Mouse (Mus musculus) left cerebral cortex, adult 2 months (tissue): ENCODE data around the gene Mrln. TPM values are rescaled to one million over a fixed set of nuclear protein-coding genes. Genes with fewer than 3 reads are reported as not detected.
A peak's percentile ranks its signal among the peaks of the same experiment; 100 is the strongest.

ENCODE experiments used
- DNase-seq, 2 experiments: peaks; one replicate each; pipeline ENCODE4 v3.0.0; 2021 to 2022; ENCODE audit warnings: low spot score in 2 of 2, mixed read lengths in 1 of 2; ENCODE audit errors: extremely low spot score in 1 of 2
- H3K27ac ChIP-seq: fragments of 200-600 bp; 2 replicates; pipeline ENCODE4 v1.8.1; 2022
- H3K4me3 ChIP-seq: fragments of 200-600 bp; 2 replicates; pipeline ENCODE4 v1.8.1; 2022
- CTCF ChIP-seq: fragments of 200-600 bp; IDR thresholded peaks from 2 replicates; pipeline ENCODE4 v1.8.1; 2022; ENCODE audit warnings: antibody characterized with exemption, mild to moderate bottlenecking, moderate library complexity
- intact Hi-C: fragments of 180-260 bp; cut with DNase I; formaldehyde crosslinking; loops from one replicate; pipeline ENCODE4 v1.15.1; 2025
- long read RNA-seq, 2 experiments: library from polyadenylated mRNA; stranded (forward); transcript quantifications; one replicate each; pipeline ENCODE4 v2.0.0; 2021; ENCODE audit warnings: borderline mapping rate in 2 of 2
- total RNA-seq, 2 experiments: library from RNA; stranded (reverse); gene quantifications; 2 replicates each; pipeline ENCODE4 v1.2.3; 2021

Gene Mrln
- total RNA-seq: not detected
- long read RNA-seq, experiment 1: 0 reads
- long read RNA-seq, experiment 2, partial matches to known transcripts: 0 of 1 reads
- long read RNA-seq, experiment 2, other reads (novel, unspliced or antisense): 0 of 1 reads

- no peak for TF ChIP-seq CTCF
- no peak for DNase-seq
- no peak within 1 kb of the TSS for H3K4me3 ChIP-seq
- H3K27ac ChIP-seq: no peak within 1 kb of the TSS
- intact Hi-C loops: no loop called here
These were observed at the start of gene Mrln for GRCm38 (mm10) chr10:70204505-70205399. Gene Mrln, plus strand, starts transcription at chr10:70204664.

- Histone ChIP-seq H3K27ac (no peak overlapping the region), H3K4me3 (no peak overlapping the region)
- peak; percentile 55 for TF ChIP-seq CTCF
- no peak for DNase-seq
- intact Hi-C loops: no loop called here
These were observed 47.9 kb upstream of the Mrln start for GRCm38 (mm10) chr10:70156431-70157165.

DNA sequence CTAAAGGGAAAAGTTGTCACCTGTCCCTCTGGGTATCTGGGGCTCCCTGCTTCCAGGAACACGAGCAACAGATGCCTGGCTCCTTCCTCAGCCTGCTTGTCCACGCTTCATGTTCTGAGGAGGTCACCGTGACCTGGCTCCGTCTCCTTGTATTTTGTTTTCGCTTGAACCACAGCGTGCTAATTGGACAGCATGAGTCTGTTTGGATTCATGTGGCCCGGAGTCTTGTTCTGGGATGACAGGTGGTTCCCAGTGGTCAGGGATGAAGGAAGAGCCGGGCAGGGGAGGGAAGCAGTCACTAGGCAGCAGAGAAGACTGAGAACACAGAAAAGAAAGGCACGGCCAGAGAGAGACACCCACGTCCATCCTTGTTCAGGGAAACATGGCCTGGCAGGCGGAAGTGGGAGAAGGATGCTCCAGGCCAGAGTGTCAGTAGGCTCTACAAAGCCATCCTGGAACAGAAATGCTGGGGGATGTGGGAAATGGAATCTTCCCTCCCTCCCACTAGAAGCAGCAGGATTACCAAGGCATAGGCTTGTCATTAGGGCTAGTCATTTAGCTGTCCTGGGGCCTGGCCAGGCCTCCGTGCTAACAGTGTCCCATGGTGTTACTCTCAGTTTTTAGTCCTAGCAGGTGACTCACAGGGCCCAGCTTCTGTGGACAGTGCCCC is 44.7 kb upstream of the Mrln start:
- no peak overlapping the region for H3K27ac ChIP-seq
- no peak for DNase-seq
- TF ChIP-seq CTCF: no peak
- no peak overlapping the region for H3K4me3 ChIP-seq
- intact Hi-C loops: no loop called here

DNA sequence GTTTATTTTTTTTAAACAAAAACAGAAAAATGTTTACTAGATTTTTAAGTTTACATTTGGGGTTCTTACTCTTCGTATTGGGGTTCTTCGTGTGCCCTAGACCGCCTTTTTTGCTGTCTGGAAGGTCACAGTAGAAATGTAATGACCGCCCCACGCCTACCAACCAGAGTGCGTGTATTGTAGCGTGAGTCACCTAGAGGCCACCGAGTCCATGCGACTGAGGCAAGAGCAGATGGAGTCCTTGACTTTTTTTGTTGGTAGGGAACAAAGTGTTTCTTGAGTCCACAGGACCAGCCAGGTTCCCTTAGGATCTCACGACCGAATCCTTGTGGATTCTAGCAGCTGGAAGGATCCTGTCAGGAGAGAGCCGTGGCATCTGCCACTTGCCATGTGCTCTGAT is 43.7 kb upstream of the Mrln start:
- Histone ChIP-seq H3K4me3 (no peak overlapping the region), H3K27ac (no peak overlapping the region)
- intact Hi-C loops: no loop called here
- no peak for DNase-seq
- TF ChIP-seq CTCF: no peak

DNA sequence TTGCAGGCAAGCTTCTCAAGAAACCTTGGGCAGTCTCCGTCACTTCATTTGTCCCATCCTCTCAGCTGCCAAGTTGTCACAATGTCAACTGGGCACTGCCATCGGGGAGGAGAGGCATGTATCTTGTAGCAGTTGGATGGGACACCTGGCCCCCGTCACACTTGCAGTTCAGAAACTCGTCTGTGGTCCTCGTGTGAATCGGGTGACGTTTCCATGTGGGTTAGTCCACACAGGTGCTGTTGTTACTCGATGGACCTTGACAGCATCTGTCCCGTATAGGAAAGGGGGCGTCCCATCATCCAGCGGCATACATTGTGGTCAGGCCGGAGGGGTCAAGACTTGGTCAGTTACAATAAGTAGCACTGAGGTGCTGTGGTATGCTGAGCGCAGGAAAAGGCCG is 43.0 kb upstream of the Mrln start:
- no peak overlapping the region for H3K27ac ChIP-seq
- TF ChIP-seq CTCF: no peak
- DNase-seq: no peak
- intact Hi-C loops: no loop called here
- no peak overlapping the region for H3K4me3 ChIP-seq

DNA sequence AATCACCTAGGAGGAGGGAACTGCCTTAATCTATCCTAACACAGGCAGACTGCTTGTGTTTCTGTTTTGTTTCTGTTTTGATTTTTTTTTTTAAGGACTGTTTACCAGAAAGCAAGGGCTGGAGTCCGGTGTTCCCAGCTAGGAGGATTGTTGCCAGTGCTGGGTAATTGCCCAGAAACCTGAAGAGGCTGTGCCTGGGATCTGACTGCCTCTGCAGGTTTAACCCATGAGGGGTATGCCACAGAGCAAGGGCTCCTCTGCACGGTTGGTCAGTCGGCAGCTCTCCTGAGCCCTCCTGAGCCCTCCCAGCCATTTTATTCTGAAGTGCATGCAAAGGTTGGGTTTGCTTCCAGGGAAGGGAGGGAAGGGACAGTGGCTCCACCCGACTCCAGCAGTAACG is 40.8 kb upstream of the Mrln start:
- intact Hi-C loops: no loop called here
- Histone ChIP-seq H3K4me3 (no peak overlapping the region), H3K27ac (no peak overlapping the region)
- no peak for DNase-seq
- no peak for TF ChIP-seq CTCF

GRCm38 (mm10) chr10:70165877-70166276 is 38.6 kb upstream of the Mrln start:
- peak; percentile 54 for TF ChIP-seq CTCF
- DNase-seq: peak; percentile 50 to 57
- Histone ChIP-seq H3K4me3 (no peak overlapping the region), H3K27ac (peak overlapping the region; percentile 28; the same call in 1 of the 2 replicates)
- intact Hi-C loops: loop anchor here (1.0 to 5.0 kb wide), 2 partner anchors 69 to 144 kb away; partner anchors contain the start of gene Ccdc6

DNA sequence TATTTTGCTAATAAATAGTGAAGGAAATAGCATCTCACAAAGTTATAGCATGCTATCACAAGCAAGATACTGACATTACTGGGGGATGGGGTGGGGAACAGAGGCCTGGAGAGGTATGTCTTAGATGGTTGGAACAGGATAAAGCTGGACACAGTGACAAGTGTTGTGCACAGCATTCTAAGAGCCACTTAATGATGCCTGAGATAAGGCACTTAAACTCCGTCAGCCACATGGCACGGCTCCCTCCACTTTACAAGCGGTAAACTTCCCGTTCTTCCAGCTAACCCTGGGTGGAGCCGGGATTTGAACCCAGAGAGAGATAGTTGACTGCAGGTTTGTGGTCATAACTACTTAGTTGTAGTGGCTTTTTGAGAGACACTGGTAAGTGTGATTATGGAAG is 38.0 kb upstream of the Mrln start:
- intact Hi-C loops: loop anchor here (1.0 to 5.0 kb wide), 2 partner anchors 69 to 144 kb away; partner anchors contain the start of gene Ccdc6
- H3K4me3 ChIP-seq: no peak overlapping the region
- no peak for TF ChIP-seq CTCF
- DNase-seq: no peak
- H3K27ac ChIP-seq: no peak overlapping the region

DNA sequence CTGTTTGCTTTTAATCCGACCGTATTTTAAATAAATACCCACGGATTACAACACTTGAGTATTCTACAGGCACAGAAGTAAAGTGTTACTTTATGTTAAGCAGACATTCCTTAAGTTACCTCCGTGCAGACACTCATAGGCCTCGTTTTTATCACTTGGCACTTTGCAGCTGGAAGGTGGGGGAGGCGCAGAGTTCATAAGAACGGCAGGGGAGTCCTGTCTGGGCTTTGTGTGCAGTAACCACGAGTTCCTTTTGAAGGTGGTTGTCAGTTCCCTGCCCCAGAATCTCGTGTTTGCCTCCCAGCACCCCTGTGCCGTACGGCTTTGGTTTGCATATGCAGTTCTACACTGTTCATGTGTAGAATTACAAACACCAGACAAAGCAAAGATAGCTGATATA is 36.8 kb upstream of the Mrln start:
- intact Hi-C loops: loop anchor here (5.0 kb wide), 1 partner anchor 145 kb away; no protein-coding TSS in a partner anchor
- Histone ChIP-seq H3K27ac (no peak overlapping the region), H3K4me3 (no peak overlapping the region)
- no peak for DNase-seq
- no peak for TF ChIP-seq CTCF

GRCm38 (mm10) chr10:70168396-70168795 is 36.1 kb upstream of the Mrln start:
- intact Hi-C loops: loop anchor here (5.0 kb wide), 1 partner anchor 146 kb away; no protein-coding TSS in a partner anchor
- no peak for DNase-seq
- no peak overlapping the region for H3K4me3 ChIP-seq
- TF ChIP-seq CTCF: no peak
- H3K27ac ChIP-seq: peak overlapping the region; percentile 71

DNA sequence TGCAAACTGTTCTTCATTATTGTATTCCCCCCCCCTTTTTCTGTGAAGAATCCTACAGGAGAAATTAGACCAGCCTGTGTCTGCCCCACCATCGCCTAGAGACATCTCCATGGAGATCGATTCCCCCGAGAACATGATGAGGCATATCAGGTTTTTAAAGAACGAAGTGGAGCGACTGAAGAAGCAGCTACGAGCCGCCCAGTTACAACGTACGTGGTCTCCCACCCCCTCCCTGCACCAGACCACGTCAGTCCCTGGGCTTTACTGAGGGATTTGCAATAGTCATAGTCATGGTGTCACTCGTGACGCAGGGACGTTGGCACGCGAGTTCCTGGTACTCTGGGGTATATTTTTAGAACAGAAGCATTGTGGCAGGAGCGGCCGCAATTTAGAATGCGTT is 35.4 kb upstream of the Mrln start:
- Histone ChIP-seq H3K4me3 (no peak overlapping the region), H3K27ac (peak overlapping the region; percentile 71; the same call in 1 of the 2 replicates)
- intact Hi-C loops: loop anchor here (5.0 kb wide), 1 partner anchor 147 kb away; no protein-coding TSS in a partner anchor
- TF ChIP-seq CTCF: no peak
- peak; percentile 52 to 62 for DNase-seq
